Mouse (Mus musculus): ENCODE data around the gene Zscan18.

- TF ChIP-seq CTCF (IDR thresholded peaks at IDR 0.05; ENCODE audit: control insufficient read depth, insufficient read depth, insufficient replicate concordance, low read depth, low read length) (no peak), POLR2A (IDR thresholded peaks at IDR 0.05; ENCODE audit: control insufficient read depth, low read depth, low read length) (no peak)
These were observed 31.8 kb upstream of the Zscan18 start for GRCm38 (mm10) chr7:12835193-12835671.

Measured in testis, adult 2 months (tissue).